Mouse (Mus musculus) kidney, embryonic 14.5 days (tissue): Measurements from ENCODE around the gene Ubqln4. TPM values are rescaled to one million over a fixed set of nuclear protein-coding genes. Genes with fewer than 3 reads are reported as not detected.
A peak's percentile ranks its signal among the peaks of the same experiment; 100 is the strongest.

Experiments
- ATAC-seq: fragments of 200-750 bp; cut with Nextera tagmentation; 2 replicates; pipeline ENCODE4 v1.8.0; 2017; ENCODE audit warnings: moderate number of reproducible peaks, mild to moderate bottlenecking, moderate TSS enrichment, moderate library complexity; ENCODE audit not compliant: low FRiP score, low TSS enrichment
- H3K27ac ChIP-seq: fragments of 300-500 bp; sonication (generic); 2 replicates; pipeline ENCODE4 v1.5.1; 2014; ENCODE audit warnings: low read depth, mild to moderate bottlenecking, low read length, moderate library complexity, mixed read lengths
- H3K27me3 ChIP-seq: fragments of 300-500 bp; sonication (generic); 2 replicates; pipeline ENCODE4 v1.6.1; 2014; ENCODE audit warnings: mild to moderate bottlenecking, low read length; ENCODE audit not compliant: control insufficient read depth, insufficient read depth
- H3K36me3 ChIP-seq: fragments of 300-500 bp; sonication (generic); 2 replicates; pipeline ENCODE4 v1.6.1; 2014; ENCODE audit warnings: low read length, mixed read lengths; ENCODE audit not compliant: control insufficient read depth, insufficient read depth
- H3K4me1 ChIP-seq: fragments of 300-500 bp; sonication (generic); 2 replicates; pipeline ENCODE4 v1.6.1; 2014; ENCODE audit warnings: low read length, mixed read lengths; ENCODE audit not compliant: control insufficient read depth, insufficient read depth
- H3K4me2 ChIP-seq: fragments of 300-500 bp; sonication (generic); replicated peaks from 2 replicates; pipeline ENCODE4 v1.6.1; 2014; ENCODE audit warnings: low read depth, mild to moderate bottlenecking, low read length
- H3K4me3 ChIP-seq: fragments of 300-500 bp; sonication (generic); 2 replicates; pipeline ENCODE4 v1.5.1; 2014; ENCODE audit warnings: mild to moderate bottlenecking, low read length
- H3K9ac ChIP-seq: fragments of 300-500 bp; sonication (generic); 2 replicates; pipeline ENCODE4 v1.6.1; 2014; ENCODE audit warnings: low read depth, mild to moderate bottlenecking, low read length, moderate library complexity
- H3K9me3 ChIP-seq: fragments of 300-500 bp; sonication (generic); 2 replicates; pipeline ENCODE4 v1.6.1; 2016; ENCODE audit warnings: low read length; ENCODE audit not compliant: control insufficient read depth
- WGBS: fragments of 180-500 bp; shearing (Covaris S2); extraction: QIAGEN DNeasy Blood & Tissue Kit; methylation state at CpG from one replicate; pipeline ENCODE4 v1.1.7; 2014; 5-methylcytosine and 5-hydroxymethylcytosine counted together
- polyA plus RNA-seq: library from polyadenylated mRNA; unstranded; fragments of >200 nt; fragmentation: Nextera tagmentation; extraction: Ambion mirVana; gene quantifications from 2 replicates; pipeline ENCODE4 v1.2.1, GENCODE M21; 2014

The Ubqln4 gene
- polyA plus RNA-seq, 1 experiment from 2014 or later: 73.4 TPM

DNA sequence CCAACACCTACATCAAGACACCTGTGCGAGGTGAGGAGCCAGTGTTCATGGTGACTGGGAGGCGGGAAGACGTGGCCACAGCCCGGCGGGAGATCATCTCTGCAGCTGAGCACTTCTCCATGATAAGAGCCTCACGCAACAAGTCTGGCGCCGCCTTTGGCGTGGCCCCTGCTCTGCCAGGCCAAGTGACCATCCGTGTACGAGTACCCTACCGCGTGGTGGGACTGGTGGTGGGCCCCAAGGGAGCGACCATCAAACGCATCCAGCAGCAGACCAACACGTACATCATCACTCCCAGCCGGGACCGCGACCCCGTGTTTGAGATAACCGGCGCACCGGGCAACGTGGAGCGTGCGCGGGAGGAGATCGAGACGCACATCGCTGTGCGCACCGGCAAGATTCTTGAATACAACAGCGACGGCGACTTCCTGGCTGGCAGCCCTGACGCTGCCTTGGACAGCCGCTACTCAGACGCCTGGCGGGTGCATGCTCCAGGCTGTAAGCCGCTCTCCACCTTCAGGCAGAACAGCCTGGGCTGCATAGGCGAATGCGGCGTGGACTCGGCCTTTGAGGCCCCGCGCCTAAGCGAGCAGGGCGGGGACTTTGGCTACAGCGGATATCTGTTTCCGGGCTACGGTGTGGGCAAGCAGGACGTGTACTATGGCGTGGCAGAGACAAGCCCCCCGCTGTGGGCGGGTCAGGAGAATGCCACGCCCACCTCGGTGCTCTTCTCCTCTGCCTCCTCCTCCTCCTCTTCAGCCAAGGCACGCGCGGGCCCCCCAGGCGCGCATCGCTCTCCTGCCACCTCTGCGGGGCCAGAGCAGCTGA, 17.2 kb upstream of the Ubqln4 start:
- 0 out of 2 replicates have a peak, but pooled peaks have one; percentile 6 for ATAC-seq
- H3K4me1 ChIP-seq: peaks cover 54% of the 10 kb centered on the region
- no peaks in the 10 kb centered on the region for H3K27me3 ChIP-seq
- peak overlapping the region; percentile 93 for H3K4me3 ChIP-seq
- H3K9me3 ChIP-seq: no peaks in the 10 kb centered on the region
- H3K9ac ChIP-seq: peak overlapping the region; percentile 50; the same call in 1 of the 2 replicates
- peaks cover 48% of the 10 kb centered on the region for H3K36me3 ChIP-seq
- WGBS: 5% methylated on average over 64 of the region's 64 CpGs
- 0 out of 2 replicates have a peak overlapping the region, but pooled peaks have one; percentile 39 for H3K27ac ChIP-seq
- H3K4me2 ChIP-seq: peak overlapping the region; percentile 94

DNA sequence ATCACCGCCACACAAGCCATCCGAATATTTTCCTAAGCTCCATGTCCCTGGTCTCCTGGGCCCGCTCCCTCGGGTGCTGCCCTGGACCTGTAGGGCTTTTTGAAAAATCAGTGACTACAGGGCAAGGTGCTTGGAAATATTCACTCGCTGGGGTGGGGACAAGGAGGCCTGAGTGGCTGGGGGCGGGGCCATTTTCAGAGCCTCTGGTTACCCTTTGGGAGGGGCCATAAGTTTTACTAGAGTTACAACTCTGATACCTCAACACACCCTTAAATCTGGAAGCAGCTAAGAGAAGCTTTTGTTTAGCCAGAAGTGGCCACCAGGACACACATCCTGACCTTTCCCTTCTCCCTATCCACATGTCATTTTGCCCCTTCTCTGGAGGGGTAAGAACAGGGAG, 16.4 kb upstream of the Ubqln4 start:
- Histone ChIP-seq H3K4me3 (peak overlapping the region; percentile 93; the same call in 1 of the 2 replicates), H3K27me3 (no peaks in the 10 kb centered on the region), H3K4me2 (peak overlapping the region; percentile 94), H3K9ac (0 out of 2 replicates have a peak overlapping the region, but pooled peaks have one; percentile 28), H3K36me3 (peaks cover 48% of the 10 kb centered on the region), H3K9me3 (no peaks in the 10 kb centered on the region), H3K4me1 (peaks cover 54% of the 10 kb centered on the region), H3K27ac (no peak overlapping the region)
- WGBS: 62% methylated on average over 6 of the region's 6 CpGs
- ATAC-seq: no peak

DNA sequence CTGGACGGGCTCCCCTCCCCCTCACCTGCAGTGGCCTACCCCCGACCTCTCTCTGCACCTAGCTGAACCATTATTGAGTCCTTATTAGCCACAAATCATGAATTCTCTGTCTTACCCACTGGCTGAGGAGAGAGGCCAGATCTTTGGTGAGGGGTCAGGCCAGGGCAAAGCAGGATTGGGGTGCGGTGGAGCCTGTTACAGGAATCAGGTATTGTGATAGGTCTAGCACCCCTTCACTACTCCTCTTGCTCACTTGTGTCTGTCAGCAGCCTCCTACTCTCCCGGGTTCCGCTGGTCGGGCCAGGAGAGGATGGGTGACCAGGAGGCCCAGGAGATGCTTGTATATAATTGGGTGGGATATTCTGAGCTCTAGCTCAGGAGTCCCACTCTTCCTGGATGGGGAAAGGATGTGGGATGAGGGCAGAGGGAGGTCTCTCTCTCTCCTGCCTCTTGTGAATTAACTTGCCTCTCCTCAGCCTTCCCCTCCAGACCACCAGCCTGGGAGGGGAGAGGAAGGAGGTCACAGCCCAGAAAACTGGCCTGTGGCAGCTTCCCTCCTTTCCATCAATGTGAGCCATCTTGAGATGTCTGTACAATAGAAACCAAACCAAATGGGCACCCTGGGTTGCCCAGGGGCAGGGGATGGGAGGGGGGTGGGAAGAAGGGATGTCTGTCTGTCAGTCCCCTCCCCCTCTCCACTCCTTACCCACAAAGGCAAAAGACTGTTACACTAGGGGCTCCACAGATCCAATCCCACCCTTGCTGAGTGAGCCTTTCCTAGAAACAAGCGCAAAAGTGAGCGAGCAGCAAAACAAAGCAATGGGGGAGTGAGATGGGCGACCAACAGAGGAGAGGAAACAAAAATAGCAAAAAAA, 15.1 kb upstream of the Ubqln4 start:
- H3K4me1 ChIP-seq: peaks cover 54% of the 10 kb centered on the region
- no peaks in the 10 kb centered on the region for H3K27me3 ChIP-seq
- H3K36me3 ChIP-seq: peaks cover 48% of the 10 kb centered on the region
- no peak overlapping the region for H3K9ac ChIP-seq
- no peak overlapping the region for H3K27ac ChIP-seq
- H3K9me3 ChIP-seq: no peaks in the 10 kb centered on the region
- no peak overlapping the region for H3K4me2 ChIP-seq
- no peak for ATAC-seq
- H3K4me3 ChIP-seq: no peak overlapping the region
- 45% methylated on average over 9 of the region's 9 CpGs for WGBS

DNA sequence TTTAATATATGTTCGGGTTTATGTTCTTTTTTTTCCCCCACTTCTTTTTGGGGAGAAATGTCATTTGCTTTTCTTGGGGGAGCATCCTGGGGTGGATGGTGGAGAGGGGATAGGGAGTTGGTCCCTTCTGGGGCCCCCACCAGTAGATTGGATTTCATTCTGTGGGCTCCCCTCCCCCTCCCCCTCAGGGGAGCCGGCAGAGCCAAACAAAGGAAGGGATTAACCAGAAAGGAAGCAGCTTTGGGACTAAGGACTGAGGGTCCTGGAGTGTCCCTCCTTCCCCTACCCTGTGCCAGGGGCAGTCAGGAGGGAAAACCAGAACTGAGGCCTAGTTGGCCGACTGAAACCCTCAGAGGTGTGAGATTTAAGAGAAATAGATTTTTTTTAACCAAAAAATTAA, 14.2 kb upstream of the Ubqln4 start:
- H3K4me3 ChIP-seq: no peak overlapping the region
- no peak for ATAC-seq
- H3K4me2 ChIP-seq: no peak overlapping the region
- peaks cover 46% of the 10 kb centered on the region for H3K4me1 ChIP-seq
- no peaks in the 10 kb centered on the region for H3K27me3 ChIP-seq
- no peaks in the 10 kb centered on the region for H3K9me3 ChIP-seq
- H3K36me3 ChIP-seq: peaks cover 48% of the 10 kb centered on the region
- no peak overlapping the region for H3K27ac ChIP-seq
- 25% methylated on average over 3 of the region's 3 CpGs for WGBS
- no peak overlapping the region for H3K9ac ChIP-seq

DNA sequence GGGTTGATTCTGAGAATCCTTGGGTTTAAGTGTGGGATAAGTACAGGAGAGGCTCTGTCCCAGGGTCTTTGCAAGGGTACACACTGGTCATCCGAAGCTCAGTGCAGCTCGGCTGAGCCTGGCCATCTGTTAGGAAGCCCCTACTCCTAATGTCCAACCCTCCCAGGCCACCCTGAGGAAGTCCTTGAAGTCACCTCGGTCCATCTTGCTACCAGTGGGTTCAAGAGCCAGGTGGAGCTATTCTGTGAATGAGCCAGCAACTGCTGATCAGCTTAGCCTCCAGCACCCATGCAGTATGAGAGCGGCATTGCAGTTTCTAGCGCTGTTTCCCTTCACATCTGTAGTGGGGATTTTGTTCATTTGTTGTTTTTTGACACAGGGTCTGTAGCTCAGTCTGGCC, 13.5 kb upstream of the Ubqln4 start:
- WGBS: 60% methylated on average over 5 of the region's 5 CpGs
- Histone ChIP-seq H3K27me3 (no peaks in the 10 kb centered on the region), H3K36me3 (peaks cover 48% of the 10 kb centered on the region), H3K27ac (no peak overlapping the region), H3K9me3 (no peaks in the 10 kb centered on the region), H3K4me3 (no peak overlapping the region), H3K9ac (no peak overlapping the region), H3K4me1 (peaks cover 39% of the 10 kb centered on the region), H3K4me2 (no peak overlapping the region)
- ATAC-seq: no peak

- Histone ChIP-seq H3K9ac (no peak overlapping the region), H3K9me3 (no peaks in the 10 kb centered on the region), H3K27me3 (no peaks in the 10 kb centered on the region)
These were observed 11.7 kb upstream of the Ubqln4 start for GRCm38 (mm10) chr3:88541622-88542401.

DNA sequence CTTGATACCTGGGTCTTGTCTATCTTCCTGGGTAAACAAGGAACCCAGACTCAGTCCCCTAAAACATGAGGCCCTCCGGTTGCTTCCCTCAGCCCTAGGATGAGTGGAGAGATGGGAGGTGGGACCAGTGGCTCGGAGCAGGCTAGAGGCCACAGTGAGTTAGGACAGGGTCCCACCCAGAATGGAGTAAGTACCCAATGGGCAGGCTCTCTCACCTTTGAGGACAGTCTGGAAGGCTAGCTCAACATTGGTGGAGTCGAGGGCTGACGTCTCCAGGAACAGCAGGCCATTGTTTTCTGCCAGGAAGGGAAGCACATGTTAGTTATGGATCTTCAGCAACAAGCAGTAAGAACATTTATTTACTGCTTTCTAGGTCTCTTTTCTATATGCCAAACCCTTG, 11.1 kb upstream of the Ubqln4 start:
- Histone ChIP-seq H3K27me3 (no peaks in the 10 kb centered on the region), H3K27ac (no peak overlapping the region), H3K36me3 (peaks cover 30% of the 10 kb centered on the region), H3K9ac (no peak overlapping the region), H3K4me2 (no peak overlapping the region), H3K9me3 (no peaks in the 10 kb centered on the region), H3K4me3 (no peak overlapping the region), H3K4me1 (peaks cover 15% of the 10 kb centered on the region)
- ATAC-seq: no peak
- WGBS: 69% methylated on average over 4 of the region's 4 CpGs

More at GRCm38 (mm10) chr3:88541622-88542401, 11.7 kb upstream of the Ubqln4 start:
- Histone ChIP-seq H3K4me3 (no peak overlapping the region), H3K27ac (no peak overlapping the region), H3K4me2 (no peak overlapping the region), H3K4me1 (peaks cover 22% of the 10 kb centered on the region), H3K36me3 (peaks cover 37% of the 10 kb centered on the region)
- 72% methylated on average over 6 of the region's 7 CpGs for WGBS
- no peak for ATAC-seq

DNA sequence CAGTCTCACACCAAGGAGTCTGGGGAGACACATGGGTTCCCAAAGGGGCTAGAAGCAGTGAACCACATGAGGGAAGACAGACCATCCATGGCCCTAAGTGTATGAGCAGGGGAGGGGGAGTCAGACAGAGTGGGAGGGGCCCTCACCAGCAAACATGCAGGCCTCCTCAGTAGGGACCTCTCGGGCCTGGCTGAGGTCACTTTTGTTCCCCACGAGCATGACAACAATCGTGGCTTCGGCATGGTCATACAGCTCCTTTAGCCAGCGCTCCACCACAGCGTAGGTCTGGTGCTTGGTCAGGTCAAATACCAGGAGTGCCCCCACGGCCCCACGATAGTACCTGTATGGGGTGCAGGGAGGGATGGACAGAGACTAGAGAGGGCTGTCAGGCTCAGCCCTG, 10.4 kb upstream of the Ubqln4 start:
- H3K36me3 ChIP-seq: peaks cover 24% of the 10 kb centered on the region
- no peak overlapping the region for H3K27ac ChIP-seq
- H3K9ac ChIP-seq: no peak overlapping the region
- no peaks in the 10 kb centered on the region for H3K9me3 ChIP-seq
- H3K4me2 ChIP-seq: no peak overlapping the region
- H3K4me1 ChIP-seq: peaks cover 8% of the 10 kb centered on the region
- WGBS: 77% methylated on average over 8 of the region's 8 CpGs
- H3K4me3 ChIP-seq: no peak overlapping the region
- no peak for ATAC-seq
- no peaks in the 10 kb centered on the region for H3K27me3 ChIP-seq
